Mouse (Mus musculus) thymus, adult 2 months (tissue): ENCODE measurements around the gene Irgm2. TPM values are rescaled to one million over a fixed set of nuclear protein-coding genes. Genes with fewer than 3 reads are reported as not detected.

ENCODE experiments used
- DNase-seq: peaks from one replicate; pipeline ENCODE4 v3.0.0; 2021
- H3K27ac ChIP-seq: fragments of 200-500 bp; 2 replicates; pipeline ENCODE4 v1.5.1; 2012; ENCODE audit warnings: low read length, control low read depth; ENCODE audit not compliant: control insufficient read depth, insufficient read depth
- H3K27me3 ChIP-seq: fragments of 200-500 bp; 2 replicates; pipeline ENCODE4 v1.6.1; 2012; ENCODE audit warnings: mild to moderate bottlenecking, low read length, moderate library complexity, mixed read lengths; ENCODE audit not compliant: control insufficient read depth, insufficient read depth
- H3K36me3 ChIP-seq: fragments of 200-500 bp; 2 replicates; pipeline ENCODE4 v1.6.1; 2012; ENCODE audit warnings: mild to moderate bottlenecking, low read length, moderate library complexity; ENCODE audit not compliant: control insufficient read depth, insufficient read depth
- H3K4me1 ChIP-seq: fragments of 200-500 bp; replicated peaks from 2 replicates; pipeline ENCODE4 v1.6.1; 2012; ENCODE audit warnings: low read length; ENCODE audit not compliant: control insufficient read depth, insufficient read depth
- H3K4me3 ChIP-seq: fragments of 200-500 bp; 2 replicates; pipeline ENCODE4 v1.5.1; 2012; ENCODE audit warnings: mild to moderate bottlenecking, low read length, control low read depth, moderate library complexity; ENCODE audit not compliant: control insufficient read depth, insufficient read depth
- CTCF ChIP-seq: fragments of 200-500 bp; IDR thresholded peaks from 2 replicates; pipeline ENCODE4 v1.5.1; 2012; ENCODE audit warnings: mild to moderate bottlenecking, control low read depth, low read length, moderate library complexity, borderline replicate concordance; ENCODE audit not compliant: control insufficient read depth, poor library complexity, insufficient read depth; ENCODE audit errors: extremely low read depth
- POLR2A ChIP-seq: fragments of 200-500 bp; IDR thresholded peaks from 2 replicates; pipeline ENCODE4 v1.6.1; 2012; ENCODE audit warnings: mild to moderate bottlenecking, low read length, control low read depth, moderate library complexity; ENCODE audit not compliant: control insufficient read depth, poor library complexity, insufficient read depth; ENCODE audit errors: extremely low read depth
- WGBS: fragments of 180-500 bp; shearing (Covaris S2); methylation state at CpG from one replicate; pipeline ENCODE4 v1.1.7; 2018; 5-methylcytosine and 5-hydroxymethylcytosine counted together
- polyA plus RNA-seq: library from polyadenylated mRNA; depleted of rRNA; stranded (reverse); fragments of >200 nt; gene quantifications from 2 replicates; pipeline ENCODE4 v1.2.3, GENCODE M21; 2012

Gene Irgm2
- polyA plus RNA-seq, 1 experiment: 20.1 TPM

- WGBS: over 99% methylated on average over 3 of the region's 3 CpGs
- no peak overlapping the region for H3K27ac ChIP-seq
- no peaks in the 10 kb centered on the region for H3K27me3 ChIP-seq
- H3K4me1 ChIP-seq: no peaks in the 10 kb centered on the region
- TF ChIP-seq CTCF (no peak), POLR2A (no peak)
- H3K4me3 ChIP-seq: no peak overlapping the region
- no peaks in the 10 kb centered on the region for H3K36me3 ChIP-seq
- DNase-seq: no peak
Observed at GRCm38 (mm10) chr11:58254411-58254810, 55.0 kb downstream of the Irgm2 start.

- Histone ChIP-seq H3K27ac (no peak overlapping the region), H3K4me3 (no peak overlapping the region), H3K4me1 (no peaks in the 10 kb centered on the region), H3K36me3 (no peaks in the 10 kb centered on the region), H3K27me3 (no peaks in the 10 kb centered on the region)
- no peak for DNase-seq
- no peak for TF ChIP-seq CTCF
- TF ChIP-seq POLR2A: no peak
- 92% methylated on average over 5 of the region's 5 CpGs for WGBS
Observed at GRCm38 (mm10) chr11:58257816-58258215, 58.4 kb downstream of the Irgm2 start.

GRCm38 (mm10) chr11:58260156-58260555 is 60.7 kb downstream of the Irgm2 start:
- no peak for DNase-seq
- 85% methylated on average over 4 of the region's 4 CpGs for WGBS
- Histone ChIP-seq H3K4me1 (no peaks in the 10 kb centered on the region), H3K27ac (no peak overlapping the region), H3K27me3 (no peaks in the 10 kb centered on the region), H3K36me3 (no peaks in the 10 kb centered on the region), H3K4me3 (no peak overlapping the region)
- TF ChIP-seq CTCF (no peak), POLR2A (no peak)

GRCm38 (mm10) chr11:58261826-58262225 is 62.4 kb downstream of the Irgm2 start:
- Histone ChIP-seq H3K4me3 (no peak overlapping the region), H3K36me3 (no peaks in the 10 kb centered on the region), H3K27me3 (no peaks in the 10 kb centered on the region), H3K27ac (no peak overlapping the region), H3K4me1 (no peaks in the 10 kb centered on the region)
- WGBS: 97% methylated on average over 4 of the region's 4 CpGs
- DNase-seq: no peak
- TF ChIP-seq CTCF (no peak), POLR2A (no peak)

- Histone ChIP-seq H3K4me1 (no peaks in the 10 kb centered on the region), H3K36me3 (no peaks in the 10 kb centered on the region), H3K27me3 (no peaks in the 10 kb centered on the region), H3K27ac (no peak overlapping the region), H3K4me3 (no peak overlapping the region)
- no peak for DNase-seq
- WGBS: 97% methylated on average over 3 of the region's 3 CpGs
- TF ChIP-seq POLR2A (no peak), CTCF (no peak)
Observed at GRCm38 (mm10) chr11:58262336-58262735, 62.9 kb downstream of the Irgm2 start.

- Histone ChIP-seq H3K4me1 (no peaks in the 10 kb centered on the region), H3K27ac (no peak overlapping the region), H3K36me3 (no peaks in the 10 kb centered on the region), H3K27me3 (no peaks in the 10 kb centered on the region), H3K4me3 (no peak overlapping the region)
- TF ChIP-seq CTCF (no peak), POLR2A (no peak)
- 89% methylated on average over 2 of the region's 2 CpGs for WGBS
- DNase-seq: no peak
Observed at GRCm38 (mm10) chr11:58263516-58263915, 64.1 kb downstream of the Irgm2 start.

- no peak for DNase-seq
- H3K4me1 ChIP-seq: no peaks in the 10 kb centered on the region
- 88% methylated on average over 9 of the region's 9 CpGs for WGBS
- no peak for TF ChIP-seq CTCF
- no peaks in the 10 kb centered on the region for H3K27me3 ChIP-seq
- no peak overlapping the region for H3K4me3 ChIP-seq
- H3K36me3 ChIP-seq: no peaks in the 10 kb centered on the region
- H3K27ac ChIP-seq: no peak overlapping the region
Observed at GRCm38 (mm10) chr11:58264546-58264945, 65.1 kb downstream of the Irgm2 start.
